Mouse (Mus musculus) heart, postnatal 0 days (tissue): ENCODE results near the gene Entpd8. TPM values are rescaled to one million over a fixed set of nuclear protein-coding genes. Genes with fewer than 3 reads are reported as not detected.

Source experiments
- ATAC-seq: fragments of 200-750 bp; cut with Nextera tagmentation; 2 replicates; pipeline ENCODE4 v1.8.0; 2017; ENCODE audit warnings: low read depth, moderate number of reproducible peaks, moderate library complexity; ENCODE audit not compliant: insufficient read depth
- DNase-seq: peaks from one replicate; pipeline ENCODE4 v3.0.0-alpha.2; 2016; ENCODE audit warnings: low spot score
- H3K27ac ChIP-seq: fragments of 300-500 bp; sonication (generic); 2 replicates; pipeline ENCODE4 v1.5.1; 2014; ENCODE audit warnings: low read depth, mild to moderate bottlenecking
- H3K27me3 ChIP-seq: fragments of 300-500 bp; sonication (generic); 2 replicates; pipeline ENCODE4 v1.6.1; 2014; ENCODE audit warnings: low read length, mixed read lengths; ENCODE audit not compliant: control insufficient read depth, insufficient read depth
- H3K36me3 ChIP-seq: fragments of 300-500 bp; sonication (generic); replicated peaks from 2 replicates; pipeline ENCODE4 v1.6.1; 2014; ENCODE audit warnings: low read length, mixed read lengths; ENCODE audit not compliant: control insufficient read depth, insufficient read depth
- H3K4me1 ChIP-seq: fragments of 300-500 bp; sonication (generic); 2 replicates; pipeline ENCODE4 v1.6.1; 2014; ENCODE audit warnings: antibody characterized with exemption; ENCODE audit not compliant: control insufficient read depth, insufficient read depth
- H3K4me2 ChIP-seq: fragments of 300-500 bp; sonication (generic); 2 replicates; pipeline ENCODE4 v1.6.1; 2014; ENCODE audit warnings: low read depth, mild to moderate bottlenecking, low read length, moderate library complexity
- H3K4me3 ChIP-seq: fragments of 300-500 bp; sonication (generic); 2 replicates; pipeline ENCODE4 v1.5.1; 2014; ENCODE audit warnings: low read depth, low read length
- H3K9ac ChIP-seq: fragments of 300-500 bp; sonication (generic); replicated peaks from 2 replicates; pipeline ENCODE4 v1.6.1; 2014; ENCODE audit warnings: low read depth, low read length, mixed read lengths
- H3K9me3 ChIP-seq: fragments of 300-500 bp; sonication (generic); replicated peaks from 2 replicates; pipeline ENCODE4 v1.6.1; 2016; ENCODE audit warnings: low read length; ENCODE audit not compliant: control insufficient read depth
- CTCF ChIP-seq: IDR thresholded peaks from 2 replicates; pipeline ENCODE4 v1.5.1; 2016; ENCODE audit warnings: antibody characterized with exemption, control low read depth, low read depth
- EP300 ChIP-seq: IDR thresholded peaks from 2 replicates; pipeline ENCODE4 v1.6.1; 2016; ENCODE audit warnings: antibody characterized with exemption, low read depth
- WGBS: fragments of 180-500 bp; shearing (Covaris S2); extraction: QIAGEN DNeasy Blood & Tissue Kit; methylation state at CpG from one replicate; pipeline ENCODE4 v1.1.7; 2014; 5-methylcytosine and 5-hydroxymethylcytosine counted together
- polyA plus RNA-seq: library from polyadenylated mRNA; unstranded; fragments of >200 nt; fragmentation: Nextera tagmentation; extraction: Ambion mirVana; gene quantifications from 2 replicates; pipeline ENCODE4 v1.2.1, GENCODE M21; 2015
- total RNA-seq: library from RNA; depleted of rRNA; stranded (reverse); fragments of >200 nt; gene quantifications from 2 replicates; pipeline ENCODE4 v1.2.3, GENCODE M21; 2014; ENCODE audit warnings: low replicate concordance; rRNA removed

The Entpd8 gene
- total RNA-seq (not detected in 2 replicates), polyA plus RNA-seq (not detected in 2 replicates)

GRCm38 (mm10) chr2:25080076-25080475 lies at the start of gene Entpd8:
Entpd8 (plus strand) TSS chr2:25080304.
- Histone ChIP-seq H3K4me3 (no peak within 1 kb of the TSS), H3K4me1 (no peaks in the 10 kb centered on the region), H3K4me2 (no peak within 1 kb of the TSS), H3K9me3 (no peaks in the 10 kb centered on the region), H3K36me3 (no peaks in the 10 kb centered on the region), H3K9ac (no peak within 1 kb of the TSS), H3K27me3 (no peaks in the 10 kb centered on the region), H3K27ac (no peak within 1 kb of the TSS)
- ATAC-seq: no peak
- no peak for TF ChIP-seq CTCF
- no peak for TF ChIP-seq EP300
- WGBS: 38% methylated on average over 5 of the region's 5 CpGs
- DNase-seq: no peak

- ATAC-seq: no peak
Measured at GRCm38 (mm10) chr2:25034994-25035393, 45.1 kb upstream of the Entpd8 start.

GRCm38 (mm10) chr2:25040089-25040488 lies 40.0 kb upstream of the Entpd8 start:
- no peak for DNase-seq
- ATAC-seq: no peak
- H3K4me1 ChIP-seq: no peaks in the 10 kb centered on the region
- no peaks in the 10 kb centered on the region for H3K27me3 ChIP-seq
- TF ChIP-seq CTCF (no peak), EP300 (no peak)
- 82% methylated on average over 5 of the region's 5 CpGs for WGBS
- H3K36me3 ChIP-seq: peaks cover 18% of the 10 kb centered on the region; the same call in 1 of the 2 replicates
- no peak overlapping the region for H3K4me3 ChIP-seq
- no peaks in the 10 kb centered on the region for H3K9me3 ChIP-seq
- H3K4me2 ChIP-seq: no peak overlapping the region
- H3K27ac ChIP-seq: no peak overlapping the region
- no peak overlapping the region for H3K9ac ChIP-seq

More at GRCm38 (mm10) chr2:25034994-25035393, 45.1 kb upstream of the Entpd8 start:
- H3K4me2 ChIP-seq: no peak overlapping the region
- no peaks in the 10 kb centered on the region for H3K4me1 ChIP-seq
- H3K36me3 ChIP-seq: peaks cover 4% of the 10 kb centered on the region; the same call in 1 of the 2 replicates
- H3K27me3 ChIP-seq: no peaks in the 10 kb centered on the region
- no peak for TF ChIP-seq EP300
- no peak overlapping the region for H3K9ac ChIP-seq
- H3K9me3 ChIP-seq: no peaks in the 10 kb centered on the region
- WGBS: 91% methylated on average over 4 of the region's 4 CpGs
- no peak overlapping the region for H3K4me3 ChIP-seq
- no peak for DNase-seq
- no peak overlapping the region for H3K27ac ChIP-seq

GRCm38 (mm10) chr2:25050921-25051320 lies 29.2 kb upstream of the Entpd8 start:
- Histone ChIP-seq H3K27me3 (no peaks in the 10 kb centered on the region), H3K4me2 (no peak overlapping the region), H3K4me3 (no peak overlapping the region), H3K9ac (no peak overlapping the region), H3K4me1 (peaks cover 7% of the 10 kb centered on the region; the same call in 1 of the 2 replicates), H3K9me3 (no peaks in the 10 kb centered on the region), H3K27ac (no peak overlapping the region), H3K36me3 (peaks cover 16% of the 10 kb centered on the region; the same call in 1 of the 2 replicates)
- 86% methylated on average over 7 of the region's 7 CpGs for WGBS
- no peak for ATAC-seq
- TF ChIP-seq CTCF (no peak), EP300 (no peak)
- DNase-seq: no peak

- DNase-seq (no peak), ATAC-seq (no peak)
- Histone ChIP-seq H3K36me3 (peaks cover 16% of the 10 kb centered on the region; the same call in 1 of the 2 replicates), H3K9ac (no peak overlapping the region), H3K27me3 (no peaks in the 10 kb centered on the region), H3K4me2 (no peak overlapping the region), H3K4me1 (peaks cover 7% of the 10 kb centered on the region; the same call in 1 of the 2 replicates), H3K27ac (no peak overlapping the region), H3K9me3 (no peaks in the 10 kb centered on the region), H3K4me3 (no peak overlapping the region)
- TF ChIP-seq CTCF (no peak), EP300 (no peak)
- WGBS: 81% methylated on average over 8 of the region's 8 CpGs
Measured at GRCm38 (mm10) chr2:25051450-25051849, 28.7 kb upstream of the Entpd8 start.

GRCm38 (mm10) chr2:25053101-25053500 lies 27.0 kb upstream of the Entpd8 start:
- Histone ChIP-seq H3K36me3 (peaks cover 25% of the 10 kb centered on the region), H3K27ac (no peak overlapping the region), H3K4me1 (peaks cover 7% of the 10 kb centered on the region; the same call in 1 of the 2 replicates), H3K9ac (no peak overlapping the region), H3K4me3 (no peak overlapping the region), H3K4me2 (no peak overlapping the region), H3K9me3 (no peaks in the 10 kb centered on the region), H3K27me3 (no peaks in the 10 kb centered on the region)
- DNase-seq (no peak), ATAC-seq (no peak)
- no peak for TF ChIP-seq EP300
- no peak for TF ChIP-seq CTCF
- WGBS: 92% methylated on average over 6 of the region's 6 CpGs
